Mouse (Mus musculus) kidney, adult 18-20 months (tissue): ENCODE data around the gene Ctnnd2.

ENCODE experiments used
- DNase-seq: peaks from one replicate; pipeline ENCODE4 v3.0.0; 2021

The Ctnnd2 gene

GRCm38 (mm10) chr15:30757991-30758390 is 585.6 kb downstream of the Ctnnd2 start:
- DNase-seq: no peak

GRCm38 (mm10) chr15:30762211-30762610 is 589.8 kb downstream of the Ctnnd2 start:
- no peak for DNase-seq

- no peak for DNase-seq
Measured at GRCm38 (mm10) chr15:30762695-30763285, 590.4 kb downstream of the Ctnnd2 start.

GRCm38 (mm10) chr15:30776931-30777330 is 604.5 kb downstream of the Ctnnd2 start:
- DNase-seq: no peak

- DNase-seq: no peak
Measured at GRCm38 (mm10) chr15:30777801-30778200, 605.4 kb downstream of the Ctnnd2 start.

GRCm38 (mm10) chr15:30779903-30780302 is 607.5 kb downstream of the Ctnnd2 start:
- no peak for DNase-seq

GRCm38 (mm10) chr15:30780977-30781376 is 608.6 kb downstream of the Ctnnd2 start:
- no peak for DNase-seq

- no peak for DNase-seq
Measured at GRCm38 (mm10) chr15:30785706-30786320, 613.4 kb downstream of the Ctnnd2 start.

- DNase-seq: no peak
Measured at GRCm38 (mm10) chr15:30793260-30793659, 620.9 kb downstream of the Ctnnd2 start.

GRCm38 (mm10) chr15:30795723-30796122 is 623.3 kb downstream of the Ctnnd2 start:
- DNase-seq: no peak

GRCm38 (mm10) chr15:30827424-30828263 is 655.3 kb downstream of the Ctnnd2 start:
- no peak for DNase-seq

- DNase-seq: no peak
Measured at GRCm38 (mm10) chr15:30857277-30858176, 685.1 kb downstream of the Ctnnd2 start.

- no peak for DNase-seq
Measured at GRCm38 (mm10) chr15:30867429-30867828, 695.0 kb downstream of the Ctnnd2 start.

- DNase-seq: no peak
Measured at GRCm38 (mm10) chr15:30869673-30870512, 697.5 kb downstream of the Ctnnd2 start.

- DNase-seq: no peak
Measured at GRCm38 (mm10) chr15:30875523-30875922, 703.1 kb downstream of the Ctnnd2 start.

- no peak for DNase-seq
Measured at GRCm38 (mm10) chr15:30884692-30885334, 712.4 kb downstream of the Ctnnd2 start.

GRCm38 (mm10) chr15:30885410-30885809 is 713.0 kb downstream of the Ctnnd2 start:
- DNase-seq: no peak

GRCm38 (mm10) chr15:30887559-30887958 is 715.2 kb downstream of the Ctnnd2 start:
- no peak for DNase-seq

- no peak for DNase-seq
Measured at GRCm38 (mm10) chr15:30891986-30892385, 719.6 kb downstream of the Ctnnd2 start.

- no peak for DNase-seq
Measured at GRCm38 (mm10) chr15:30895063-30895462, 722.7 kb downstream of the Ctnnd2 start.

GRCm38 (mm10) chr15:30897342-30897741 is 724.9 kb downstream of the Ctnnd2 start:
- DNase-seq: no peak
